Mouse (Mus musculus): ENCODE measurements around the gene Hist1h2ak.
A peak's percentile ranks its signal among the peaks of the same experiment; 100 is the strongest.
"Not testable (repeated sequence)": the region's sequence is repeated elsewhere in the genome, so short reads cannot be mapped to it uniquely, and the experiment has no call there.

Hist1h2ak gene

DNA sequence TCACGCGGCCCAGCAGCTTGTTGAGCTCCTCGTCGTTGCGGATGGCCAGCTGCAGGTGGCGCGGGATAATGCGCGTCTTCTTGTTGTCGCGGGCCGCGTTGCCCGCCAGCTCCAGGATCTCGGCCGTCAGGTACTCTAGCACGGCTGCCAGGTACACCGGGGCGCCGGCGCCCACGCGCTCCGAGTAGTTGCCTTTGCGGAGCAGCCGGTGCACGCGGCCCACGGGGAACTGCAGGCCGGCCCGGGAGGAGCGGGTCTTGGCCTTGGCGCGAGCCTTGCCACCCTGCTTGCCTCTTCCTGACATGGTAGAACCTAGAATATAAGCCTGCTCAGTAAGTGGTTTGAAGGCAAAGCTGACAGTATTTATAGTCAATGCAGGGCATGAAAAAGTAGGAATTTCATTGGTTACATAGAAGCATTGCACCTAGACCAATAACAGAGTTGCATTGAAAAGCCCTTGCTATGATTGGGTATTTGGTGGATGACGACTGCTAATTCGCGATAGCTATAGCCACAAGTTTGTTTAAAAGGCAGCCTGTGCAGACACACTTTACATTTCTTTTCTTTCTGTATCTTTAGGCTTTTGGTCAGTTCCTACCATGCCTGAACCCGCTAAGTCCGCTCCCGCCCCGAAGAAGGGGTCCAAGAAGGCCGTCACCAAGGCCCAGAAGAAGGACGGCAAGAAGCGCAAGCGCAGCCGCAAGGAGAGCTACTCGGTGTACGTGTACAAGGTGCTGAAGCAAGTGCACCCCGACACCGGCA, at the start of gene Hist1h2ak, which contains the start of gene Hist1h2bn:
TSS of gene Hist1h2ak (minus strand) at position 304 of the 762 bp plus-strand sequence.
TSS of gene Hist1h2bn (plus strand) at position 600 of the 762 bp plus-strand sequence.
- peak; percentile 83 for DNase-seq (ENCODE audit: low read depth)

- DNase-seq (ENCODE audit: low read depth) = not testable (repeated sequence)
These were observed 49.4 kb upstream of the Hist1h2ak start for GRCm38 (mm10) chr13:21803058-21803457.

DNA sequence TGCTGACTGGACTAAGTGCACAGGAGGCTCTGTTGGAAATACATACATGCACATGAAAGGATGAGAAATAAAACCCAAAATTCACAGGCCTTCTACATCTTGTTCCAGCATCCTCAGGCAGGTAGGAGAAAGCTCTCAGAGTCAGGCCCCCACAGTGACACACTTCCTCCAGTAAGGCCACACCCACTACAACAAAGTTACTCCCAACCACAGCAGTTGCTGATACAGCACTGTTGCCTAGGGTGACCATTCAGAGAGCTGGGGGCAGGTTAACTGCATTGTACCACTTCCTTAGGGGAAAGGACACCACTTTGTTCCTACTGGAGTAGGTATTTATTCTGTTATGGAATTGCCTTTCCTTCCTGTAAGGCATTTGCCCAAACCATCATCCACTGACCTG, 43.5 kb upstream of the Hist1h2ak start:
- not testable (repeated sequence) for DNase-seq (ENCODE audit: low read depth)

DNA sequence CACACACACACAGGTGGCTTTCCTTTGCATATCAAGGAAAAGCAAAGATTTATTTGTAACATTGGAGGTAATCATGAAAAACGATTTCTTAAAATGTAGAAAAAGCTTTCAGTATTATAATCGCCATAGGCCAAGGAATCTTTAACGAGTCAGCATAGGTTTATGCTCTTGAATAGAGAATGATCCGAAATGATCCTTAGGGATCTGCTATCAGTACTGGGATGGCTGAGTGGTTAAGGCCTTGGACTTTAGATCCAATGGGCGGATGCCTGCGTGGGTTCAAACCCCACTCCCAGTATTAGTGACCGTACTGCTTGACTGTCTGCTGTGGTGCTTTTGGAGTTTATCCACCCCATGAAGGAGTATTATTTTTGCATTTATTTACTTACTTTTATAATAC, 42.0 kb upstream of the Hist1h2ak start:
- no peak for DNase-seq (ENCODE audit: low read depth)

DNA sequence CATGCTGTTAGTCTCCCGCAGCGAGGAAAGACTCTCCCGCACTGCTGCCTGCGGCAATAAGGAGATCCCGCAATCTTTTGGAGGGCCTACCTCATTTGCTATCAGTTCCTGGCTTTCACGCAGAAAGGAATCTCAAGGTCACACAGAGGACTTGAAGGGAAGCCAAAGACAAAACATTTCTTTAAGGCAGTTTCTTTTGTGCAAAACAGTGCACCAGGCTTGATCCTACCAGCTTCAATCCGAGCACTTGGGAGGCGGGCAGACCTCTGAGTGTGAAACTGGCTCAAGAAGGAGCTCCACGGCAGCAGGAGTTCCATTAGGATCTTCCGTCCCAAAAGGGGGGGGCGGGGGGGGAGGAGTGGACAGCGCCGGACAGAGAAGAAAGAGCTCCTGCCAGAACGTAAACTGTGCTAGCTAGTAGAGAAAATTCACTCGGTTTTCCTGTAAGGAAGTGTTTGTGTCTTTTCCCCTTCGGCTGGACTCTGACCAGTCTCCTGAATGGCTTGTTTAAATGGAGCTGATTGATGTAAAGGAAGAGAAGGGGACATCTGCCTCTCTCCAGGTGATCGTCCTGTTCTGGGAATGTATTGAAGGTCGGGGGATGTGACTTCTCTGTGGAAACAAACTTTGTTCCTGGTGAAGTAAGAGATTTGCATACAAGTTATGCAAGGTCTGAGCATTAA, 37.1 kb upstream of the Hist1h2ak start:
- no peak for DNase-seq (ENCODE audit: low read depth)

- no peak for DNase-seq (ENCODE audit: low read depth)
These were observed 36.3 kb upstream of the Hist1h2ak start for GRCm38 (mm10) chr13:21789925-21790324.

DNA sequence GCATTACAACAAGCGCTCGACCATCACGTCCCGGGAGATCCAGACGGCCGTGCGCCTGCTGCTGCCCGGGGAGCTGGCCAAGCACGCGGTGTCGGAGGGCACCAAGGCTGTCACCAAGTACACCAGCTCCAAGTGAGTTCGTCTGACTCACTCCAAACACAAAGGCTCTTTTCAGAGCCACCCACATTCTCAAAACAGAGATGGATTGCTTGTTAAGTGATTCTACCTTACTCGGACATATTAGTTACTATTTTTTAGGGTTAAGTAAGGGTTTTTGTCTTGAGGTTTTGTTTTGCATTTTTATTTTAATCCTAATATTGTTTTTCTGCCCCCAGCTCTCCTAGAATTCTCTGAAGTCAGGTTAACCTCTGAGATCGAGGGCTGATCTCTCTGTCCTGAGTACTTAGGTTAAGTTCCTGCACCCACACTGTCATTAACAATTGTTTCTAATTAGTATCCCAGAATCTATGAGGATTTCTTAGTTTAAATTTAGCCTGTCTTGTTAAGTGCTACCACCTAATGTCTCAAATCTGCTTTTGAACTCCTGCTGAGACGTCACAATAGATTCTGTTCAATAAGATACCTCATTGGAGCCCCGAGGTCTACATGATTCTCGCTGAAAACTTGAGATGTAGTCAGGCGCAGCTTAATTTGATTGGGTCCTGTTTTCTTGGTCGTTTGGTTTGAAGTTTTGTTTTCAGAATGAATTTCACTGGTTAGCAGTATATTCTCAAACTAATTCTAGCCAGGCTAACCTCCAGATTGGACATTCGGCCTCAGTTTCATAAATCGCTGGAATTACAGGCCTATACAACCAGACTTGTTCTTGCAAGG, 34.4 kb upstream of the Hist1h2ak start:
- DNase-seq (ENCODE audit: low read depth) = no peak

DNA sequence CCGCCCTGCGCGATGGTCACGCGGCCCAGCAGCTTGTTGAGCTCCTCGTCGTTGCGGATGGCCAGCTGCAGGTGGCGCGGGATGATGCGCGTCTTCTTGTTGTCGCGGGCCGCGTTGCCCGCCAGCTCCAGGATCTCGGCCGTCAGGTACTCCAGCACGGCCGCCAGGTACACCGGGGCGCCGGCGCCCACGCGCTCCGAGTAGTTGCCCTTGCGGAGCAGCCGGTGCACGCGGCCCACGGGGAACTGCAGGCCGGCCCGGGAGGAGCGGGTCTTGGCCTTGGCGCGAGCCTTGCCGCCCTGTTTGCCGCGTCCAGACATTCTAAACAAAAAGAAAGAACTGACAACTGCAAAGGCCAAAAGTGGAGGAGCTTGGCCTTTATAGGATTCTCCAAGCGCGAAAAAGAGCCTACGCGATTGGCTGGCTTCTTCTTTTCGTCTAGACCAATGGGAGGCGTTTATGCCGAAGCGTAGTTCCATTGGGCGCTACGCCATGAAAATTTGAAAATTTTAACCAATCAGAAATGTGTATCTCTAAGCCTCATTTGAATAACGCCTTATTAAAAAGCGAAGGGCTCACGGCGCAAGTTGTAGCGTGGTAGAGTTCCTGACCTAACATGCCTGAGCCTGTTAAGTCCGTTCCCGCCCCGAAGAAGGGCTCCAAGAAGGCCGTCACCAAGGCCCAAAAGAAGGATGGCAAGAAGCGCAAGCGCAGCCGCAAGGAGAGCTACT, 33.4 kb upstream of the Hist1h2ak start, which contains the start of the genes Hist1h2an and Hist1h2bp:
TSS of gene Hist1h2an (minus strand) at position 320 of the 731 bp plus-strand sequence.
TSS of gene Hist1h2bp (plus strand) at position 563 of the 731 bp plus-strand sequence.
- DNase-seq (ENCODE audit: low read depth) = peak; percentile 97

DNA sequence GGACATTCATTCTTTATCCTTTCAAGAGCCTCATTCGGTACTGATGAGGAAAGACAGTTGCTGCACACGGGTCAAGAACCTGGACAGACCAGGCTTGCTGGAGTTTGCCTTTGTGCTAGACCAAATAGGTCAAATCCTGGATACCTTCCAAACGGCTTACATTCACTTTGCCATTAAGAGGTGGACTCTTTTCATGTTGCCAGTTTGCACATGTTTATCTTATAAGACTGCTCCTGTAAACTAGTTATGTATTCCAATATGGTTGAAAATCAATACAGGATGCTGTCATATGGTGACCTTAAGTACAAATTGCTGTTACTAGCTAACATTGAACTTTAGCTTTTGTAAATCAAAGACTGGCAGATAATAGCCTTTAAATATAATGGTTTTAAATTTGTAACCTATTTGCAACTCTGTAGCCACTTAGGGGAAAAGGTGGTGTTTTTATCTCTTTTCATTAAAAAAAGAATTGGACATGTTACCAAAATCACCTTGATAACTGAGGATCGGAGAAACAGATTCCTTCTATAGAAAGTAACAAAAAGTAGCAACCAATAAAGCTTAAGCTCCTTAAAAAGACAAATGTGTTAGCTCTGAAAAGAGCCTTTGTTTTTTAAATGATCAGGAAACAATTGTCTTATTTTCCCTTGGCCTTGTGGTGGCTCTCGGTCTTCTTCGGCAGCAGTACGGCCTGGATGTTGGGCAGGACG, 32.7 kb upstream of the Hist1h2ak start:
- peak; percentile 56 for DNase-seq (ENCODE audit: low read depth)

DNA sequence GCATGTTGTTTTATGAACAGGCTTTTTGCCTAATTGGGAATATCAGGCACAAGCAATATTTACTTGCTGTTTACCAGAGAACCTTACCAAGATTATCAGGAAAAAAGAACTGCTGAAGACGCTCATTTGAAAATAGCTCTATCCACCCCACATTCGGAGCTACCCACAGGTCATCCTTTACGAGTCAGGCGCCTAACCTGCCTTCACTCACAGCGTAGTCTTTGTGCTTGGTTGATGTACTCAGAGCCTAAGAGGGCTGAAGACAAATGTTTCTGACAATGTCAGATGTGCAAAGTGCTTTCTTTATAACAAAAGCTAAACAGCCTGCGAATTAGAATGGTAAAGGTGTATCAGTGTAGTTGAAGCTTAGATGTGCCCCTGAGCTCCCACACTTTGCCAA, 30.7 kb upstream of the Hist1h2ak start:
- no peak for DNase-seq (ENCODE audit: low read depth)

GRCm38 (mm10) chr13:21783734-21784161, 30.1 kb upstream of the Hist1h2ak start:
- peak; percentile 47 for DNase-seq (ENCODE audit: low read depth)

- peak; percentile 84 for DNase-seq (ENCODE audit: low read depth)
These were observed 29.6 kb upstream of the Hist1h2ak start, which contains the start of gene Hist1h3i for GRCm38 (mm10) chr13:21783255-21783617. Hist1h3i (minus strand) TSS chr13:21783370.

DNA sequence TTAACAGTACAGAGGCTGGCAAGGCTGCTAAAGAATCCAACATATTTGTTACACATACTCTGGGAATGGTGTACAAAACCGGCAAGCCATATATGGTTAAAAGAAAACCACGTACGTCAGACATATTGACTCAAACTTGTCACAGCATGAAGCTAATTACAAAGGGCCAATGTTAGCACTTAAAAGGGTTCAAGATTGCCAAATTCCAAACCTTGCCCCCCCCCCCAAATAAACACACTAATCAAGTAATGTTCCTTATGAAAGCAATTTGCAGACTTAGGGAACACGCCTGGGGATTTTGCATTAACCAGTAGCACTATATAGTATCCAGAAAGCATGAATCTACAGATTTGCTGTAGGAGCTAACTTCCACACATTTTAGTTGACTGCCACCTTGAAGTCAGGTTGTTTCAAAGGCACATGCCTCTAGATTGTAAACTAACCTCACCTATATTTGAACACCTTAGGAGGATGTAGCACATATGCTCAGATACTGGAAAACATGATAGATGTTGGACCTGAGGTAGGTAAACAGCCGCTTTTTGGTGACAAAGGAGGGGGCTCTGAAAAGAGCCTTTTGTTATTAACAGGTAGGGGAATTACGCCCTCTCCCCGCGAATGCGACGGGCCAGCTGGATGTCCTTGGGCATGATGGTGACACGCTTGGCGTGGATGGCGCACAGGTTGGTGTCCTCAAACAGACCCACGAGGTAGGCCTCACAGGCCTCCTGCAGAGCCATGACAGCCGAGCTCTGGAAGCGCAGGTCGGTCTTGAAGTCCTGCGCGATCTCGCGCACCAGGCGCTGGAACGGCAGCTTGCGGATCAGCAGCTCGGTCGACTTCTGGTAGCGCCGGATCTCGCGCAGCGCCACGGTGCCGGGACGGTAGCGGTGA, 29.0 kb upstream of the Hist1h2ak start:
- DNase-seq (ENCODE audit: low read depth) = peak; percentile 57

DNA sequence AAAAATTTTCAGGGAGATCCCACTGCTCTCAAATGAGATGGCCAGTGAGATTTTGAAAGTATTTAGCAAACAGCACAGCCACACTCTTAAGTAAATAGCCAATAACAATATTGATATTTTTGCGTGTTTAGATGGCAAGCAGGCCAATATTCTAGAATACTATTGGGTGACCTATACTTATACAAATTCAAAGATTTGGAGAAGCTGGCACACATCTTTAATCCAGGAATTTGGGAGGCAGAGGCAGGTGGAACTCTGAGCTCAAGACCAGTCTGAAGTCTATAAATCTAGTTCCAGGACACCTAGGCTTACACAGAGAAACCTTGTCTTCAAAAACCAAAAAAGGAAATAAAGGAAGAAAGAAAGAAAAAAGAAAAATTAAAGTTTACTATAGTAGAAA, 28.0 kb upstream of the Hist1h2ak start:
- DNase-seq (ENCODE audit: low read depth) = no peak

GRCm38 (mm10) chr13:21781021-21781555, 27.5 kb upstream of the Hist1h2ak start:
- DNase-seq (ENCODE audit: low read depth) = no peak

DNA sequence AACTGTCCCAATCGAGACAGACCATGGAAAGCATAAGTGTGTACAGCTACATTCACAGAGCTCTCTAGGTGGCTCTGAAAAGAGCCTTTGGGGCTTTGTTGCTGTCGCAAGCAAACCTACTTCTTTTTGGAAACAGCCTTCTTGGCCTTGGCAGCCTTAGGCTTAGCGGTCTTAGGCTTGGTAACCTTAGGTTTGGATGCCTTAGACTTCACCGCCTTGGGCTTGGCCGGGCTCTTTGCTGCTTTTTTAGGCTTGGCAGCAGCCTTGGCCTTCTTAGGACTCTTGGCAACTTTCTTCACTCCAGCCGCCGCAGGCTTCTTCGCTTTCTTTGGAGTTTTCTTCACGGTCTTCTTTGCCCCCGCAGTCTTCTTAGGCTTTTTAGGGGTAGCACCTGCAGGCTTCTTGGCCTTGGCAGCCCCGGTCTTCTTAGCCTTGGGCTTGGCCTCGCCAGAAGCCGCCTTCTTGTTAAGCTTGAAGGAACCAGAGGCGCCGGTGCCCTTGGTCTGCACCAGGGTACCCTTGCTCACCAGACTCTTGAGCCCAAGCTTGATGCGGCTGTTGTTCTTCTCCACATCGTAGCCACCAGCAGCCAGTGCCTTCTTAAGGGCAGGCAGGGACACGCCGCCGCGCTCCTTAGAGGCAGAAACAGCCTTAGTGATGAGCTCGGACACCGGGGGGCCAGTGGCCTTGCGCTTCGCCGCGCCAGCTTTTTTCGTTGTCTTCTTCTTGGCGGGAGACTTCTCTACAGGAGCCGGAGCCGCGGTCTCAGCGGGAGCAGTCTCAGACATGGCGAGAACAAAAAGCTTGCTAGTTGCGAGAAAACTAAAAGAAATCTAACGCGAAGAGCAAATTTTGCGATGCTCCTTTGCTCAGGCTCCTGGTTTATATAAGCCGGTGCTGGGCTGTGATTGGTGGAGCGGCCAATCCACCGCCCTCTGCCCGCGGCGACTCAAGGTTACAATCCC, 26.4 kb upstream of the Hist1h2ak start, which contains the start of gene Hist1h1b:
TSS of gene Hist1h1b (minus strand) at position 859 of the 965 bp plus-strand sequence.
- DNase-seq (ENCODE audit: low read depth) = peak; percentile 80

DNA sequence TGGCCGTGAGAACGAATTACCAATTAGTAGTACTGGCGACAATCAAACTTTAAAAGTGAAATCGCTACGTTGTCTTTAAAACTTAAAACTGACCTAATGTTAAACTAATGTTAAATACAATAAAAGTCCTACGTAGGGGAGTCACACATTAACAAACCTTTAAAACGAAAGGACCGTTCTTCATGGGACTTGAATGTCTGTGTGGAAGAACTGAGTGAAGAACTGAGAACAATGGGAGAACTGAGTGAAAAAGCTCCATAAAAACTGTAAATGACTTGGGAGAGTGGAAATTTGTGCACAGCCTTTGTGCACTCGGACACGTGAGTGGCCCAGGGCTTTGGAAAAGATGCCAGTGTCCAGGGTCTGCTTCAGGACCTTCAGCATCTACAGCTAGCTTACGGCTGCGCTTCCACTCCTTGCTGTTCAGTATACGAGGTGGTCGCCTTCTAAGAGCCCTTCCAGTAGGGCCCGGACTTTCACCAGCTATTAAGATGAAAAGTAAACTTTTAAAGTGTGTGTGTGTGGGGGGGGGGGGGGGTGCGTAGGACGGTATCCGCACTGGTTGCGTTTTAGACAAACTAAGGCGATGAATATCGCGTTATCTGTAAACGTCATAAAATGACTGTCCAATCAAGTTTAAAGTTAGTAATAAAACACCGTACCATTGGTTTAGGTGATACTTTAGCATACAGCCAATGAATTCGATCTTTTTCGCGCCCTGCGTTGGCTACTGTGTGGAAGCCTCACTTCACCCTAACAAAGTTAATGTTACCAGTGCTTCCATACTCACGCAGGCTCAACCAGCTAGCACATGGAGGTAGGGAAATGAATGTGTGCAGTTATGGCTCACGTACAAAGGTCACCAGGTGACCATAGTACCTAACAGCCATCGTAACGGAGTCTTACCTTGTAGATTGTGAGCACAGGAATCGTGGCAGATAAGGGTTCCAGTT, 25.5 kb upstream of the Hist1h2ak start:
- DNase-seq (ENCODE audit: low read depth) = peak; percentile 89

Data from NIH3T3 (cell line).